Mouse (Mus musculus) testis, adult 2 months (tissue): ENCODE results near the gene Tes.

Source experiments
- CTCF ChIP-seq: fragments of 200-500 bp; IDR thresholded peaks from 2 replicates; pipeline ENCODE4 v1.5.1; 2012; ENCODE audit warnings: low read depth, mild to moderate bottlenecking, inconsistent platforms, low read length, moderate library complexity; ENCODE audit not compliant: control insufficient read depth, insufficient read depth, insufficient replicate concordance
- POLR2A ChIP-seq: fragments of 200-500 bp; IDR thresholded peaks from 2 replicates; pipeline ENCODE4 v1.6.1; 2012; ENCODE audit warnings: low read depth, mild to moderate bottlenecking, inconsistent platforms, low read length, moderate library complexity; ENCODE audit not compliant: control insufficient read depth

GRCm38 (mm10) chr6:17109204-17109603 is 44.3 kb downstream of the Tes start:
- TF ChIP-seq POLR2A, result no peak
- no peak for TF ChIP-seq CTCF
